1 mouse cellular context compared by ENCODE assay signal in the genomic region with DNA sequence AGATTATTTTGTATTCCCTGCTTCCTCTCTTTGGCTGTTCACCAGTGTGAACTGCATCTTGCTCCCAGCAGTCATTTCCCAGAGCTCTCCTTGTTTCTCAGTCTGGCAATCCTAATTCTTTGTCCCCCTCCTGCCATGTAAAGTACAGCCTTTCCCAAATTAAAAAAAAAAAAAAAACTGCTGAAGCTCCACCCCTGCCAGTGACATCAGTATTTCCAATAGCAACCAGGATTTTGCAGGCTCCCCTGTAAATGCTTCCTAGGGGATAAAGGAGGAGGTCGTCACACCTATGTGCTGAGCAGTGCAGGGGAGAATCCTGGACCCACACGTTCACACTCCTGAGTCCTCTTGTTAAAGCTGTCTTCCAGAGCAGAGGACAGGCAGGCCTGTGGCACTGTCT.
TF ChIP-seq lines count a peak whose summit lies in the region.

No protein-coding gene starts in this region.

TF ChIP-seq in CH12.LX, 34 proteins besides CTCF, POLR2A, EP300 and RAD21 (continued from another document):
- peak; percentile 27; the same call in 1 of the 2 replicates for TF ChIP-seq ZNF384 (IDR thresholded peaks at IDR 0.05; ENCODE audit: low read depth, low read length)
- no peak for TF ChIP-seq HCFC1 (IDR thresholded peaks at IDR 0.05; ENCODE audit: low read depth, low read length)
- TF ChIP-seq E2F4 (IDR thresholded peaks at IDR 0.05; ENCODE audit: insufficient replicate concordance, low read depth, low read length): no peak
- TF ChIP-seq NELFE (IDR thresholded peaks at IDR 0.05; ENCODE audit: low read depth, low read length): no peak
